Mouse (Mus musculus) kidney, adult 11 months (tissue): ENCODE results near the gene Aktip.

Experiments used
- DNase-seq: peaks from one replicate; pipeline ENCODE4 v3.0.0; 2022

Gene Aktip

DNA sequence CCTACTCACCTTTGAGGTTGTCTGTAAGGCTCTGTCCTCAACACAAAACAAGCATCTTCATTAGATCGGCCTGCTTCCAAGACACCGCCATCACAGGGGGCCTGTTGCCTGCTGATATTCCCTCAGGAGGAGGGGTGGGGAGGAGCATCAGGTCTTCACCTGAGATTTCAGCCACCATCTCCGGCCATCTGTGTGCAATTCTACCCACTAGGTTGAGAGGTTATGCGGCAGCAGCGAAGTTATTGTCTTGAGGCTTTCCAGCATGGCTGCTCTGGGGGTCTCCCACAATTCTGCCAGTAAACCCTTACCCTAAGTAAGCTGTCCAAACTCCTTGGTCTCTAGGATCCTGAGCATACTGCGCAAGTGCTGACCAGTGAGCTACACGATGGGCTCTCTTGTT lies at the start of gene Aktip:
Gene Aktip (minus strand): TSS at position 101 of the 400 bp plus-strand sequence.
- DNase-seq, result no peak

DNA sequence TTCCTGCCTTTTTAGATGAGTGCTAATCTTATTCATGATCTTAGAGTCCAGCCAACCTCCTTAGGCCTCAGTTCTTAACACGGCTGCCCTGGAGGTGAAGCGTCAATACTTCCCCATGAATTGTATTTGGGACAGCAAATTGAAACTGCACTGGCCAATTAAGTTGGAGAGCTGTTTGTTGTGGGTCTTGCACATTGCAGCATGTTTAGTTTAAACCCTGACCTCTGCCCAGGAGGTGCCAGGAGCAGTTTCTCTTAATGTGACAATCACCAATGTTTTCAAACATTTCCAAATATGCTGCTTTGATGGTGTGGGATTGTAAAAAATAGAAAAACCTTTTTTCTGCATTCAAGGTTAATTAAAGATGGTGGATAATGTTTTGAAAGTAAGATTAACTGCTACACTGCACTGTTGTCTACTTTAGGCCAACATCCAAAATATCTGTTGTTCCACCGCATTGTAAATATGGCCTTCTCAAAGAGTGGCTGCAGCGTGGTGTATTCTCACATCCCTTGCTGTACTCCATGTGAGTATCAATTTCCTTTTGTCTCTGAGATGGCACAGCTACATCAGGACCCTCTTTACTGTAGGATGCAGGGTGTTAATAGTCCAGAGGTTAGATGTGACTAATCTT lies 46.2 kb upstream of the Aktip start:
- DNase-seq, result no peak

DNA sequence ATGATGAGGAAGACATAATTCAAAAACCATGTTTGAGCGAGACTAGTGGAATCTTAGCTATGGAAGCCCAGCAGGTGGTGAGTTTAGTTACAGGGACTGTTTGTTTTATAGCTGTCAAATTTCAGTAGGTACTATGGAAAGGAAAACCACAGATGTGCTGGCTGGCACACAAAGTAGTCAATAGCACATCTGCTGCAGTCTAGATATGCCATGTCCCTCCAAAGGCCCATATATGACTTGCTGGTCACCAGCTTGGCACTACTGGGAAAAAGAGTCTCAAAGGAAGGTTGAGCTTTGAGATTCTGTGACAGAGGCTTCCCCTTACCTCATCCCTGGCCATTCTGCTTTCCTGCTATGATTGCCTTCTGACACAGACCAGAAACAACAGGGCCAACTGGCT lies 42.9 kb upstream of the Aktip start:
- no peak for DNase-seq

GRCm38 (mm10) chr8:91241873-91242519 lies 42.2 kb upstream of the Aktip start:
- DNase-seq, result no peak

DNA sequence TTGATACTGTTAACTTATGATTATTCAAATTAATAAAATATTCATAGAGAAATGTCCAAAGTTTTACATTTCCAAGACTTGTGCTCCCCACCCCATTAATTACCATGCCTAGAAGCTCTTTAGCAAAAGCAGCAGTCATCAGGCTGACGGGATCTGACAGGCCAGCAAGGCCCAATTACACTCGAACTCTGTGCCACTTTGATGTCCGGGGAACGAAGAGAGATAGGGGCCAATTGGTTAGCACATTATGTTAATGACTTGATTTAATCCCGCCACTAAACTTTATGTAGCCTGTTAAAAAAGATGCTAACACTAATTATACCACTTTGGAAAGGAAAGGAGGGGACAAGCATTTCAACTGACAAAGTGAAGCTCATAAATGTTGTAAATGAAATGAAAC lies 41.6 kb upstream of the Aktip start:
- DNase-seq, result no peak

- no peak for DNase-seq
Observed at GRCm38 (mm10) chr8:91237191-91237590, 37.4 kb upstream of the Aktip start.

DNA sequence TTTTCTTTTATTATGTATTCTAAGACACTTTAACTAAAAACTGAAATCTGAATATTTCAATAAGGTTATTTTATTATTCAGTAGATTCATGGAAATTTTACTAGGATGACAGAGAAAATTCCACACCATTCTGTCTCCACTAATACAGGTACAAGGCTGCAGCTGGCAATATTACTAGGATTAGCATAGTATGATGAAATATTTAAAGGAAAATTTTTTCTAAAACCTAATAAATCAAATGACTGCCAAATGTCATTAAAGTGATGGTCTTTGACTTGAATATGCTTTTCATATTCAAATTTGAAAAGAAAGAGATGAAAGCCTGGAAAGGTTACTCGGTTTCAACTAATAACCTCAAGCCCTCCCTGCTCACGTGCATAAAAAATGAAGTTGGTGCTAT lies 34.3 kb upstream of the Aktip start:
- DNase-seq, result no peak

GRCm38 (mm10) chr8:91227421-91227841 lies 27.7 kb upstream of the Aktip start:
- no peak for DNase-seq

DNA sequence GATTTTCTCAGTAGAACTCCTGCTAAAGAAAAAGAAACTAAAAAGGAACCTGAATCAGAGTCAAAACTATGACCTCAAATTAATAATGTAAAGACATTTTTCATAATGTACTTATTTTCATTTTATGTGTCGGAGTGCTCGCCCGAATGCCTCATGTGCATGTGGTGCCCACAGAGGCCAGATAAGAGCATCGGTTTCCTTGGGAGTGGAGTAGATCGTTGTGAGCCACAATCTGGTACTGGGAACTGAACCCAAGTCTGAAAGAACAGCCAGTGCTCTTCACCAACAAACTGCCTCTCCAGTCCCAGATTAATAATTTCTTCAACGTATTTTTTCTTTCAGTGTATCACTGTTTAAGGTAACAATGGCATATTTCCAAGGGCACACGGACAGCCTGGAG lies 24.5 kb upstream of the Aktip start:
- DNase-seq, result no peak

DNA sequence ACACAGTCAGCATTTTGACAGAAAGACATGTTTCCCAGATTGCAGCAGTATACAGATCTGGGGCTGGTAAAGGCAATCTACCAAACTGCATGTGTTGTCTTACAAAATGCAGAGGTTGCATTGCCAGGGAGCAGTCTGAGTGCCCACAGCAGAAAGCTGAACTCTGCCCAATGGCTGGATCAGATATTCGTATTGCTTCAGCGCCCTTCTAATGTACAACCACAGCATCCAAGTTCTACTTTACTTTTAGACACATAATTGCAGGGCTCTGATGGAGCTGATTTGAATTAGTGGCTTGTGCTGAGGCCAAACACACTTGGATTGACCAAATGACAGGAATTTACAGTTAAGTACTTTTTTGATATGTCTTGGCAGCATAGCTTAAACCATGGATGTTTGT lies 22.1 kb upstream of the Aktip start:
- no peak for DNase-seq

DNA sequence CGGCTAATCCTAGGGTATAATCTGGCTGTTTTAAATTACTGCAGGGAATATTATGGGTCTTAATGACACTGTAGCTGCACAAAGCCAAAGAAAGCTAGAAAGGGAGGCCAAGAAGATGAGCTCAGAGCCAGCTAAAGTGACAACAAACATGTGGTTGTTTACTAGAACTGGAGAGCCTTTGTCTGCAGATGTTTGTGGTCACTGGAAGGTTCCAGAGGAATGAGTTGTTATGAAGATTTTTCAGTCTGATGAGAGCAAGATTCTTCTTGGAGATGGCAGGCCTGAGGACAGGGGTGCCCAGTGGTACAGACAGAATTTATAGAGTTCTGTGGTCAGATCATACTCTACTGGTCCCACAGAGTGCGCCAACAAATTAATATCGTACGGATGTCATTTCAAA lies 18.5 kb upstream of the Aktip start:
- DNase-seq, result no peak

GRCm38 (mm10) chr8:91217062-91217905 lies 17.5 kb upstream of the Aktip start:
- no peak for DNase-seq

DNA sequence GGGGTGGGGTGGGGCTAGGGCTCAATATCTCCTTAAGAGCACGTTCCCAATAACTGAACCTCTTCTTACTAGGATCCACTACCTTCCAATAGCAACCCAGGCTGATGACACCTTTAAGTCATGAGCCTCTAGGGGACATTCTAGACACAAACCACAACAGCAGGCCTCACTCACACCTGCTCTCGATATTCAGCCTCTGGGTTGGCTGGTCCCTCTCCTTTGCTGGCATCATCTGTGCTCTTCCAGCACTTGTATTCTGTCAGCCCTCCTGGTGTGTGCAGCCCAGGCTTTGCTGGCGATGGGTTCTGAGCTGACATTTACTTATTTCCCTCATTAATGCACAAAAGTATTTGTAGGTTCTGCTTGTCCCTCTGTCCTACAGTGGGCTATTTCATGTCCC lies 14.5 kb upstream of the Aktip start:
- no peak for DNase-seq

GRCm38 (mm10) chr8:91212948-91213347 lies 13.2 kb upstream of the Aktip start:
- DNase-seq, result no peak

GRCm38 (mm10) chr8:91209658-91210057 lies 9.9 kb upstream of the Aktip start:
- no peak for DNase-seq

- DNase-seq, result no peak
Observed at GRCm38 (mm10) chr8:91207676-91208075, 7.9 kb upstream of the Aktip start.

DNA sequence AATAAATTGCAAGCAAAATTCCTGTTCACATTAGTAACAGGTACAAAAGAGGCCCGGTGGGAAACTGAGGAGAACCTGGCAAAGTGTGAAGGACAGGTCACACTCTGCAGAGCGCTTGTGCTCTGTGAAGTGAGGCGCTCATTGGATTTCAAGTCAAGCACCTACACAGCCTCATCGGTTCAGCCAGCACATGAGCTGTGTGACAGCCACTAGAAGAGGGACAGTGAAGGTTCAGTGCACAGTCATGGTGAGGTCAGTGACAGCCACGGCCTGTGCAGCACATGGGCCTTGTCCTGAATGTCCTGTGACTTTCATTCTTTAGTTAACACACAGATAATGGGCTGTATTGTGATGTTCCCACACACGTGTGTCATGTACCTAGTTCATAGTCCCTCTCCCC lies 6.1 kb upstream of the Aktip start:
- no peak for DNase-seq

DNA sequence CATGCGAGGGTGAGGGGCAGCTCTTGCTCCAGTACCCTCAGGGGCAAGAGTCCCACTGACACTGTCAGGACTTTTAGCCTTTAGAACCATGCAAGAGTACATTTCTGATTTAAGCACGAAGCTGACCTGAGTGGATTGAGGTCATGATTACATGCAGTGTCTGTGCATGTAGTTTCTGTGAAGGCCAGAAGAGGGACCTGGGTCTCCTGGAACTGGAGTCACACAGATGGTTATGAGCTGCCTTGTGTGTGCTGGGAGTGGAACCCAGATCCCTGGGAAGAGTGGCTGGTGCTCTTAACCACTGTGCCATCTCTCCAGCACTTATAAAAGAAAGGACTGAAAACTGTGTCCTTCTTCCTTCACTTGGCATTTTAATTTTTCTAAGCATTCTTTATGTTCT lies 1.4 kb upstream of the Aktip start:
- no peak for DNase-seq

GRCm38 (mm10) chr8:91198036-91198435 lies 1.7 kb downstream of the Aktip start:
- no peak for DNase-seq

- no peak for DNase-seq
Observed at GRCm38 (mm10) chr8:91197233-91197632, 2.5 kb downstream of the Aktip start.

DNA sequence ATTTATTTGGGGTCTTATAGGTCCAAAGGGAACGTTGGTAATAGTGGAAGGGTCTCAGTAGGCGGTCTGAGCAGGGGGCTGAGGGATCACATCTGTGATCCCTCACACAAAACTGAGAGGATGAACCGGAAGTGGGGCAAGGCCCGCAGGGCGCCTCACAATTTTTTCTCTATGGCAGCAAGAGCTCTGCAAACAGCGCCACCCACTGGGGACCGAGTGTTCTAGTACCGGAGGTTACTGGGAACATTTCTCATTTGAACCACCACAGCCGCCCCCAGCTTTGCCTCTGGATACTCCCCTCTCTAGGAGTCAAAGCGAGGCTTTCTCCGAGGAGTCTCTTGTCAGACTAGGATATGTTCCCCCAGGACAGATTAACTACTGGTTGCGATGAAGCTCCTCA lies 3.1 kb downstream of the Aktip start:
- DNase-seq, result no peak

GRCm38 (mm10) chr8:91194081-91194480 lies 5.7 kb downstream of the Aktip start:
- no peak for DNase-seq

- no peak for DNase-seq
Observed at GRCm38 (mm10) chr8:91192941-91193340, 6.8 kb downstream of the Aktip start.

DNA sequence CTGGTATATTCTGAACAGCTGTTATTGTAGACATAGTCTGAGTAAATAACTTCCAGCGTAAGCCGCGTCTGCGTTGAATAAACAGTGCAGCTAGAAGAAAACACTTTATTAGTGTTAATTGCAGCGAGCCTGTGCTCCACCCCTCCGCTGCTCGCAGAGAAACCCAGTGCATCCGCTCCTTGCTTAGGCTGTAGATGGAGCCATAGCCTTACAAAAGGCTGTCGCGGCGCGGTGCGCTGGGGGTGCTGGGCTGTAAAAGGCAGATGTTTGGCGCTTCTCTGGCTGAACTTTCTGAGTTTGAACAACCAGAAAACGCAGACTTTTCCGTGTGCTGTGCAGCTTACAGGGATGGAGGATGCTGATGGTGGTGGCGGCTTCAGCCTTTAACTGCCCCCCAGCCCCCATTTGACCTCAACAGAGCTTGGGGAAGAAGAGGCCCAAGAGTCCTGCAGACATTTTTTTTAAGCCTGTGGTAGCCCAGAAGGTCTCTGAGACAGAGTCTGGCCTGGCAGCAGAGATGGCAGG lies 8.9 kb downstream of the Aktip start:
- no peak for DNase-seq
